Mouse (Mus musculus) stomach, embryonic 14.5 days (tissue): ENCODE data around the gene Prss56. TPM values are rescaled to one million over a fixed set of nuclear protein-coding genes. Genes with fewer than 3 reads are reported as not detected.

Source experiments
- ATAC-seq: fragments of 200-750 bp; cut with Nextera tagmentation; 2 replicates; pipeline ENCODE4 v1.8.0; 2017; ENCODE audit warnings: low read depth, moderate TSS enrichment; ENCODE audit not compliant: insufficient number of reproducible peaks, insufficient read depth, low FRiP score
- H3K27ac ChIP-seq: fragments of 300-500 bp; sonication (generic); 2 replicates; pipeline ENCODE4 v1.5.1; 2014; ENCODE audit warnings: mild to moderate bottlenecking, low read length, moderate library complexity, mixed read lengths
- H3K27me3 ChIP-seq: fragments of 300-500 bp; sonication (generic); 2 replicates; pipeline ENCODE4 v1.6.1; 2014; ENCODE audit warnings: low read length, control low read depth, mixed read lengths; ENCODE audit not compliant: control insufficient read depth, insufficient read depth
- H3K36me3 ChIP-seq: fragments of 300-500 bp; sonication (generic); 2 replicates; pipeline ENCODE4 v1.6.1; 2014; ENCODE audit warnings: mild to moderate bottlenecking, control low read depth, low read length, moderate library complexity, mixed read lengths; ENCODE audit not compliant: control insufficient read depth, insufficient read depth
- H3K4me1 ChIP-seq: fragments of 300-500 bp; sonication (generic); 2 replicates; pipeline ENCODE4 v1.6.1; 2014; ENCODE audit warnings: low read length, control low read depth, mixed read lengths; ENCODE audit not compliant: control insufficient read depth, insufficient read depth
- H3K4me2 ChIP-seq: fragments of 300-500 bp; sonication (generic); replicated peaks from 2 replicates; pipeline ENCODE4 v1.6.1; 2014; ENCODE audit warnings: low read depth, low read length, control low read depth
- H3K4me3 ChIP-seq: fragments of 300-500 bp; sonication (generic); 2 replicates; pipeline ENCODE4 v1.5.1; 2014; ENCODE audit warnings: low read depth, low read length, control low read depth
- H3K9ac ChIP-seq: fragments of 300-500 bp; sonication (generic); replicated peaks from 2 replicates; pipeline ENCODE4 v1.6.1; 2014; ENCODE audit warnings: low read depth, mild to moderate bottlenecking, control low read depth, low read length, moderate library complexity, mixed read lengths
- H3K9me3 ChIP-seq: fragments of 300-500 bp; sonication (generic); 2 replicates; pipeline ENCODE4 v1.6.1; 2016; ENCODE audit warnings: low read depth, low read length, control low read depth; ENCODE audit not compliant: control insufficient read depth
- WGBS: fragments of 180-500 bp; shearing (Covaris S2); extraction: QIAGEN DNeasy Blood & Tissue Kit; methylation state at CpG from one replicate; pipeline ENCODE4 v1.1.7; 2014; 5-methylcytosine and 5-hydroxymethylcytosine counted together
- polyA plus RNA-seq: library from polyadenylated mRNA; unstranded; fragments of >200 nt; fragmentation: Nextera tagmentation; extraction: Ambion mirVana; gene quantifications from 2 replicates; pipeline ENCODE4 v1.2.1, GENCODE M21; 2014

The Prss56 gene
- polyA plus RNA-seq, 1 experiment from 2014 or later = 0.14 TPM

DNA sequence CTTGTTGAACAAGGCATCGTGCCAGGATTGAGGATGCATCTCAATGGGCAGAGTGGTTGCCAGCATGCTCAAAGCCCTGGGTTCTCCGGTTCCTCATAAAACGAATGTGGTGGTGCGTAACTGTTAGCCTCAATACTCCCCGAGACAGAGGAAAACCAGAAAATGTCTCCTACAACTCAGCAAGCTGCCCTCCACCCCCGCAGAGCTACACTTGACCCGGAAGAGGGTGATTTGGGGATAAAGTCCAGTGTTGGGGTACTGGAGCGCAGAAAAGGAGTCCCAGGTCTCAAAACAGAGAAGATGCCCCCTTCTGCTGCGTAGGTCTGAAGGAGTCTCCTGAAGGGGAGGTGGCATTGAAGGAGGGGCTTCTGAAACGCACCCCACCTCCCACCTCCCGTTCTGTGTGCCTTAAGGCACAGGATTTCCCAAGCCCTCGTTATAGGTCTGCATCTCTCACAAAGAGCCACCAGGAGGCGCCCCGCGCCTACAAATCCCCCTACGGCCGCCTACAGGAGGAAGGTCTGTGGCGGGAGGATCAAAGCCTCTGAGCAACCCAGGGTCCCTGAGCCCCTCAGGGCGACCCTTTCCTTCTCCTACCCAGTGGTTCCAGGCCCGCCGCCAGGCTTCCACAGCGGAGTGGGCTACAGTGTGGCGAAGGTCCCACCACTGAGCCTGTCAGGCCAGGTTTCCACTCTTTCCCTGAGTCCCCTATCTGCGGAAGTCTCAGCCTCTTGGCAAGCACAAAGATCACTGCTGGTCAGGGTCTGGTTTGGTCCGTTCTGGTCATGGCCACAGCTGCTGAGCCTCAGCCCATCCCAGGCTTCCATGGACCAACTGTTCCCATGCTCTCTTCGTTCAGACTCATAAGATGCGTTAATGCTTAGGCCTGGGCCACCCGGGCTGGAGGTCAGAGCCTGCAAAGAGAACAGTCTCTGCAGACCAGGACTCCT is 8.8 kb upstream of the Prss56 start:
- no peaks in the 10 kb centered on the region for H3K9me3 ChIP-seq
- H3K36me3 ChIP-seq = no peaks in the 10 kb centered on the region
- H3K27me3 ChIP-seq = peaks cover 6% of the 10 kb centered on the region; the same call in 1 of the 2 replicates
- ATAC-seq = no peak
- no peak overlapping the region for H3K27ac ChIP-seq
- no peak overlapping the region for H3K4me2 ChIP-seq
- H3K4me3 ChIP-seq = no peak overlapping the region
- no peak overlapping the region for H3K9ac ChIP-seq
- WGBS = 30% methylated on average over 28 of the region's 28 CpGs
- H3K4me1 ChIP-seq = peaks cover 15% of the 10 kb centered on the region; the same call in 1 of the 2 replicates

GRCm38 (mm10) chr1:87175852-87176292 is 7.2 kb upstream of the Prss56 start:
- ATAC-seq = peak; percentile 76; the same call in 1 of the 2 replicates
- peaks cover 6% of the 10 kb centered on the region; the same call in 1 of the 2 replicates for H3K27me3 ChIP-seq
- H3K27ac ChIP-seq = no peak overlapping the region
- no peak overlapping the region for H3K4me3 ChIP-seq
- no peak overlapping the region for H3K4me2 ChIP-seq
- H3K9me3 ChIP-seq = no peaks in the 10 kb centered on the region
- no peak overlapping the region for H3K9ac ChIP-seq
- no peaks in the 10 kb centered on the region for H3K36me3 ChIP-seq
- 3% methylated on average over 11 of the region's 11 CpGs for WGBS
- peaks cover 7% of the 10 kb centered on the region; the same call in 1 of the 2 replicates for H3K4me1 ChIP-seq

DNA sequence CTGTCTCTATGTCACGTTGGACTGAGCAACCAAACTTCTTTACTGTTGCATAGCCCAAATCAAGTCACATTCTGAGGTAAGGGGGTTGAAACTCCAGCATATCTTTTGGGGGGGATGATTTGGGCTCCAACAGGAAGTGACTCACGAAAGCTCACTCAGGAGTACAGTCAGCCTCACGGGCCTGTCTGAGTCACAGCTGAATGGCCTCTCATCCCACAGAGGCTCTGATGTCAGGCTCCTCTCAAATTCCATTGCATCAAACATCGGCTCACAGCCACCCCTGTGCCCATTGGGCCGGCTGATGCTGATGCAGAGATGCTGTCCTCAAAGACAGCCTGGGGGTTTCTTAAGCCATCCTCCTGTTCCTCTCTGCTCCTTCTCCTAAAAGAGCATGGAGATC is 2.2 kb upstream of the Prss56 start:
- Histone ChIP-seq H3K4me2 (no peak overlapping the region), H3K4me3 (no peak overlapping the region), H3K27me3 (peaks cover 13% of the 10 kb centered on the region), H3K27ac (no peak overlapping the region), H3K36me3 (no peaks in the 10 kb centered on the region), H3K9me3 (no peaks in the 10 kb centered on the region), H3K4me1 (peaks cover 6% of the 10 kb centered on the region; the same call in 1 of the 2 replicates), H3K9ac (no peak overlapping the region)
- WGBS = 36% methylated on average over 5 of the region's 5 CpGs
- ATAC-seq = no peak

DNA sequence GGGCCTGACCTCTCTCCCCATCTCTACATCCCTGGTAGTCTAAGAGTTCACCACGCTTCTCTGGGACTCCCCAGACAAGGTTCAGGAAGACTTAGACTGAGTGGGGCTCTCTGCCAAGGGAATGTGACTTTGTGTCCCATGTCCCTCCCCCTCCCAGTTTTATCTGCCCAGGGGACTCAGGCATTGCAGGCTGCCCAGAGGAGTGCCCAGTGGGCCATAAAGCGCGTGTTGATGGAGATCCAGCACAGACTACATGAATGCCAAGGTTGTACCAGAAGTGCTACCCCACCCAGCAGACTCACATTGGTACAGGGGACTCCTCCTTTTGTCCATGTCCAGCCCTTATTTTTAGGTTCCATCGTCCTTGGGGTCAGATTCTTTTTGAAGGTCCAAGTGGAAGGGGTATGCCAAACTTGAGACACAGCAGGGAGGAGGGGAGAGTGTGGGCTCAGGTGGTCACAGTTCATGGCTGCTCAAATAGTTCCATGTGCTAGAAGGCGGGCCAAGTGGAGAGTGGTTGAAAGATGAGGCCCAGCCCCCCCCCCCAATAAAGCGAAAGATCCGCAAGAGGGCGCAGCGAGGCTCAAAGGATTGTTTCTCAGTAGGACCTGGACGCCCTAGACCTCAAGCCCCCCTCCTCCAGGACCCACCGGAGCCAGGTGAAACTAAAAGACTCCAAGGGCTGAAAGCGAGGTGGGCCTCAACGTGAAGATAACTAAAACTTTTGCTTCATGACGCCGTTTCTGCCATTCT is 1.1 kb downstream of the Prss56 start:
- Histone ChIP-seq H3K4me1 (no peaks in the 10 kb centered on the region), H3K9ac (no peak overlapping the region), H3K4me2 (no peak overlapping the region), H3K4me3 (no peak overlapping the region), H3K27ac (no peak overlapping the region), H3K9me3 (no peaks in the 10 kb centered on the region), H3K27me3 (peaks cover 20% of the 10 kb centered on the region), H3K36me3 (no peaks in the 10 kb centered on the region)
- ATAC-seq = no peak
- 31% methylated on average over 15 of the region's 15 CpGs for WGBS

DNA sequence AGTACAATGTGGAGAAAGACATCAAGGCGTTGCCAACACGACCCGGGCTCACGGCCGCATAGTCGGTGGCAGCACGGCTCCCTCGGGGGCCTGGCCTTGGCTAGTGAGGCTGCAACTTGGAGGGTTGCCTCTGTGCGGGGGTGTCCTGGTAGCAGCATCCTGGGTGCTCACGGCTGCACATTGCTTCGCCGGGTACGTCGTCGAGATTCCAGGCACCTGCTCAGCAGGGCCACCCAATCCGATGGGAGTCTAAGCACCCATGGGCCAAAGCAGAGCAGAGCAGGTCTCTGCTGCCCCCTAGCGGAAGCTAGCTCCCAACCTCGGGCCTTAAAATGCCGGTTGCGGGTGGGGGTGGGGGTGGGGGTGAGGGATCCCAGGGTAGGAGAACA is 1.6 kb downstream of the Prss56 start:
- Histone ChIP-seq H3K4me1 (no peaks in the 10 kb centered on the region), H3K4me2 (no peak overlapping the region), H3K27me3 (peaks cover 20% of the 10 kb centered on the region), H3K9ac (no peak overlapping the region), H3K27ac (no peak overlapping the region), H3K36me3 (no peaks in the 10 kb centered on the region), H3K9me3 (no peaks in the 10 kb centered on the region), H3K4me3 (no peak overlapping the region)
- 13% methylated on average over 20 of the region's 20 CpGs for WGBS
- 0 out of 2 replicates have a peak, but pooled peaks have one; percentile 16 for ATAC-seq

GRCm38 (mm10) chr1:87185526-87185925 is 2.4 kb downstream of the Prss56 start:
- H3K4me3 ChIP-seq = no peak overlapping the region
- WGBS = 15% methylated on average over 13 of the region's 13 CpGs
- H3K9ac ChIP-seq = no peak overlapping the region
- no peaks in the 10 kb centered on the region for H3K36me3 ChIP-seq
- H3K4me1 ChIP-seq = no peaks in the 10 kb centered on the region
- ATAC-seq = 0 out of 2 replicates have a peak, but pooled peaks have one; percentile 11
- no peak overlapping the region for H3K27ac ChIP-seq
- H3K4me2 ChIP-seq = no peak overlapping the region
- no peaks in the 10 kb centered on the region for H3K9me3 ChIP-seq
- H3K27me3 ChIP-seq = peaks cover 20% of the 10 kb centered on the region

DNA sequence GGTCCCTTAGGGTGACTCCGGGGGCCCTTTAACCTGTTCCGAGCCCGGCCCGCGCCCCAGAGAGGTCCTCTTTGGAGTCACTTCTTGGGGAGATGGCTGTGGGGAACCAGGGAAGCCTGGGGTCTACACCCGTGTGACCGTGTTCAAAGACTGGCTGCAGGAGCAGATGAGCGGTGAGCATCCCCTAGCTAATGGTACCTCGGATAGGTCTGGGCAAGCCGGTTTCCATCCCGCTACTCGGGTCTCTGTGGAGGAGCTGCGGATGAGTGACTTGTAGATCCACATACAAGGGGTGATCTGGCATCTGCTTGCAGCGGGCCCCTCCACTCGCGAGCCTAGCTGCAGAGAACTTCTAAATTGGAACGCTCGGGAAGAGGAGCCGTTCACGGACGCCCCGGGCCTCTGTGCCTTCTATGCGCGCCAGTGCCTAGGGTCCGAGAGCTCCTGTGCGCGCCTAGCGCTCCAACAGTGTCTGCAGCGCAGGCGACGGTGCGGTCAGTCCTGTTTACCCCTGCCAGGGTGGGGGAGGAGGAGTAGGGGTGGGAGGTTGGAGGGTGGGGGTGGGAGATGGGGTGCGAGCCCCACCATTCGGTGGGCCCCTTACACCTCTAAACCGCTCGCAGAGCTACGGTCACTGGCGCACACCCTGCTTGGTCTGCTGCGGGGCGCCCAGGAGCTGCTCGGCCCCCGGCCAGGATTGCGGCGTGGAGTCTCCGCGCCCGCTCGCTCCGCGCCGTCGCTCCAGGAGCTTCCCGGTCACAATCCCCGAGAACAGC is 3.3 kb downstream of the Prss56 start:
- H3K27ac ChIP-seq = no peak overlapping the region
- H3K36me3 ChIP-seq = no peaks in the 10 kb centered on the region
- ATAC-seq = peak; percentile 44; the same call in 1 of the 2 replicates
- H3K9ac ChIP-seq = peak overlapping the region; percentile 33; the same call in 1 of the 2 replicates
- peak overlapping the region; percentile 53 for H3K4me3 ChIP-seq
- peak overlapping the region; percentile 91 for H3K4me2 ChIP-seq
- WGBS = 3% methylated on average over 53 of the region's 54 CpGs
- H3K27me3 ChIP-seq = peaks cover 20% of the 10 kb centered on the region
- no peaks in the 10 kb centered on the region for H3K4me1 ChIP-seq
- H3K9me3 ChIP-seq = no peaks in the 10 kb centered on the region

DNA sequence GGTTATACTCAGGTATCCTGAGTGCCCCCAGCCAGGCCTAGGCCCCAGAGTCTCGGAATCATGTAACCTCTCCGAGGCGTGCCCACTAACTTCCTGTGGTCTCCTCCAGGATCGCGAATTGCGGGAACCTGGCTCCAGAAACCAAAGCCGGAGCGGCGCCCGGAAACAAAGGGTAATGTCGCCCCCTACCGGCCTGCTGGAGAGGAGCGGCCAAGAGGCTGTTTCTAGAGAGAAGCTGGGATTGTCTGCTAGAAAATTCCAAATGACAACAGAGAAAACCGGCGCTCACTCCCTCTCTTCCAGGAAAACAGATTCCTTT is 3.9 kb downstream of the Prss56 start:
- H3K27me3 ChIP-seq = peaks cover 20% of the 10 kb centered on the region

More for the DNA sequence above, 3.9 kb downstream of the Prss56 start:
- Histone ChIP-seq H3K4me1 (no peaks in the 10 kb centered on the region), H3K27ac (no peak overlapping the region), H3K36me3 (no peaks in the 10 kb centered on the region), H3K9ac (peak overlapping the region; percentile 33; the same call in 1 of the 2 replicates), H3K9me3 (no peaks in the 10 kb centered on the region), H3K4me2 (peak overlapping the region; percentile 91), H3K4me3 (peak overlapping the region; percentile 53)
- peak; percentile 8; the same call in 1 of the 2 replicates for ATAC-seq
- under 1% methylated on average over 15 of the region's 15 CpGs for WGBS
